Mouse (Mus musculus) G1E-ER4 (cell line): Measurements from ENCODE around the gene Themis2. TPM values are rescaled to one million over a fixed set of nuclear protein-coding genes. Genes with fewer than 3 reads are reported as not detected.

ENCODE experiments used
- GATA1 ChIP-seq: IDR thresholded peaks from one replicate; pipeline ENCODE4 v1.8.0; 2012; ENCODE audit warnings: low read length, inconsistent platforms
- polyA plus RNA-seq: library from polyadenylated mRNA; stranded (reverse); fragments of >175 nt; gene quantifications from 2 replicates; pipeline ENCODE4 v1.2.3, GENCODE M21; 2012

The Themis2 gene
- polyA plus RNA-seq, 1 experiment: not detected

- no peak for TF ChIP-seq GATA1
Observed at GRCm38 (mm10) chr4:132741491-132741890, 54.7 kb downstream of the Themis2 start.

GRCm38 (mm10) chr4:132735894-132736293, 60.3 kb downstream of the Themis2 start:
- no peak for TF ChIP-seq GATA1

- TF ChIP-seq GATA1: no peak
Observed at GRCm38 (mm10) chr4:132735389-132735788, 60.8 kb downstream of the Themis2 start.

- TF ChIP-seq GATA1: no peak
Observed at GRCm38 (mm10) chr4:132734766-132735165, 61.4 kb downstream of the Themis2 start.

GRCm38 (mm10) chr4:132733071-132733770, 63.0 kb downstream of the Themis2 start:
- TF ChIP-seq GATA1: no peak

GRCm38 (mm10) chr4:132732148-132732684, 64.0 kb downstream of the Themis2 start, which contains the start of gene Xkr8:
Gene Xkr8, minus strand, starts transcription at chr4:132732546.
- no peak for TF ChIP-seq GATA1

Other genes with a start within 250 kb of the Themis2 start
- not detected in 2 replicates for gene Ptafr, start 232.3 kb downstream of the Themis2 start, polyA plus RNA-seq
- 2.4 and 3.3 TPM in 2 replicates for gene Eya3, start 157.4 kb downstream of the Themis2 start, polyA plus RNA-seq
- gene Xkr8, start 63.8 kb downstream of the Themis2 start, polyA plus RNA-seq: 0.70 and 0.84 TPM in 2 replicates
- 0.08 TPM in 2 replicates for gene Smpdl3b, start 39.1 kb downstream of the Themis2 start, polyA plus RNA-seq
- gene Rpa2, start 28.1 kb downstream of the Themis2 start, polyA plus RNA-seq: 86.1 and 88.1 TPM in 2 replicates
- gene Ppp1r8, start 46.8 kb upstream of the Themis2 start, polyA plus RNA-seq: 59.8 and 60.6 TPM in 2 replicates
- 6.6 and 7.0 TPM in 2 replicates for gene Stx12, start 88.1 kb upstream of the Themis2 start, polyA plus RNA-seq
- gene Fam76a, start 126.2 kb upstream of the Themis2 start, polyA plus RNA-seq: 16.4 and 23.0 TPM in 2 replicates
- gene Fgr, start 177.7 kb upstream of the Themis2 start, polyA plus RNA-seq: not detected in 2 replicates
- gene Ahdc1, start 214.9 kb upstream of the Themis2 start, polyA plus RNA-seq: 21.6 and 23.9 TPM in 2 replicates